Mouse (Mus musculus) liver, embryonic 12.5 days (tissue): Measurements from ENCODE around the gene Dlx3. TPM values are rescaled to one million over a fixed set of nuclear protein-coding genes. Genes with fewer than 3 reads are reported as not detected.

Experiments used
- ATAC-seq: fragments of 200-750 bp; cut with Nextera tagmentation; 2 replicates; pipeline ENCODE4 v1.8.0; 2017; ENCODE audit warnings: moderate number of reproducible peaks, mild to moderate bottlenecking, moderate library complexity
- H3K27ac ChIP-seq: fragments of 300-500 bp; sonication (generic); 2 replicates; pipeline ENCODE4 v1.5.1; 2016; ENCODE audit warnings: mild to moderate bottlenecking
- H3K27me3 ChIP-seq: fragments of 300-500 bp; sonication (generic); replicated peaks from 2 replicates; pipeline ENCODE4 v1.6.1; 2016; ENCODE audit warnings: mild to moderate bottlenecking, moderate library complexity
- H3K36me3 ChIP-seq: fragments of 300-500 bp; sonication (generic); 2 replicates; pipeline ENCODE4 v1.6.1; 2016; ENCODE audit warnings: mild to moderate bottlenecking, moderate library complexity
- H3K4me1 ChIP-seq: fragments of 300-500 bp; sonication (generic); 2 replicates; pipeline ENCODE4 v1.6.1; 2016
- H3K4me2 ChIP-seq: fragments of 300-500 bp; sonication (generic); 2 replicates; pipeline ENCODE4 v1.6.1; 2016; ENCODE audit warnings: mild to moderate bottlenecking, moderate library complexity
- H3K4me3 ChIP-seq: fragments of 300-500 bp; sonication (generic); 2 replicates; pipeline ENCODE4 v1.5.1; 2016; ENCODE audit warnings: mild to moderate bottlenecking, moderate library complexity
- H3K9ac ChIP-seq: fragments of 300-500 bp; sonication (generic); 2 replicates; pipeline ENCODE4 v1.6.1; 2016; ENCODE audit warnings: mild to moderate bottlenecking, moderate library complexity
- H3K9me3 ChIP-seq: fragments of 300-500 bp; sonication (generic); replicated peaks from 2 replicates; pipeline ENCODE4 v1.6.1; 2016; ENCODE audit warnings: mild to moderate bottlenecking, moderate library complexity
- WGBS: fragments of 180-500 bp; shearing (Covaris S2); methylation state at CpG from one replicate; pipeline ENCODE4 v1.1.7; 2016; ENCODE audit not compliant: insufficient replicate concordance; 5-methylcytosine and 5-hydroxymethylcytosine counted together
- polyA plus RNA-seq: library from polyadenylated mRNA; unstranded; fragments of >200 nt; fragmentation: Nextera tagmentation; extraction: Ambion mirVana; gene quantifications from 2 replicates; pipeline ENCODE4 v1.2.1, GENCODE M21; 2016

The Dlx3 gene
- polyA plus RNA-seq, 1 experiment from 2014 or later, result 0.05 TPM

GRCm38 (mm10) chr11:95079256-95079875 is 40.6 kb upstream of the Dlx3 start:
- H3K4me1 ChIP-seq, result peaks cover 31% of the 10 kb centered on the region; the same call in 1 of the 2 replicates
- no peak overlapping the region for H3K4me3 ChIP-seq
- H3K36me3 ChIP-seq, result no peaks in the 10 kb centered on the region
- 36% methylated on average over 6 of the region's 6 CpGs for WGBS
- no peak overlapping the region for H3K27ac ChIP-seq
- H3K9ac ChIP-seq, result no peak overlapping the region
- H3K9me3 ChIP-seq, result no peaks in the 10 kb centered on the region
- peaks cover 95% of the 10 kb centered on the region for H3K27me3 ChIP-seq
- ATAC-seq, result no peak
- H3K4me2 ChIP-seq, result no peak overlapping the region

- 80% methylated on average over 6 of the region's 6 CpGs for WGBS
- no peak overlapping the region for H3K27ac ChIP-seq
- peaks cover 81% of the 10 kb centered on the region for H3K27me3 ChIP-seq
- H3K9ac ChIP-seq, result no peak overlapping the region
- no peaks in the 10 kb centered on the region for H3K36me3 ChIP-seq
- ATAC-seq, result no peak
- H3K4me2 ChIP-seq, result no peak overlapping the region
- H3K4me3 ChIP-seq, result no peak overlapping the region
- peaks cover 36% of the 10 kb centered on the region for H3K4me1 ChIP-seq
- H3K9me3 ChIP-seq, result no peaks in the 10 kb centered on the region
These were observed 39.1 kb upstream of the Dlx3 start for GRCm38 (mm10) chr11:95080783-95081182.

- Histone ChIP-seq H3K36me3 (no peaks in the 10 kb centered on the region), H3K4me3 (no peak overlapping the region), H3K4me2 (no peak overlapping the region), H3K9ac (no peak overlapping the region), H3K4me1 (peaks cover 32% of the 10 kb centered on the region), H3K9me3 (no peaks in the 10 kb centered on the region), H3K27ac (no peak overlapping the region), H3K27me3 (peaks cover 72% of the 10 kb centered on the region)
- no peak for ATAC-seq
- 62% methylated on average over 7 of the region's 7 CpGs for WGBS
These were observed 37.0 kb upstream of the Dlx3 start for GRCm38 (mm10) chr11:95082896-95083295.

- Histone ChIP-seq H3K4me1 (peaks cover 22% of the 10 kb centered on the region), H3K9me3 (no peaks in the 10 kb centered on the region), H3K9ac (no peak overlapping the region), H3K36me3 (no peaks in the 10 kb centered on the region), H3K4me2 (no peak overlapping the region), H3K27me3 (peaks cover 67% of the 10 kb centered on the region), H3K4me3 (no peak overlapping the region), H3K27ac (no peak overlapping the region)
- WGBS, result 28% methylated on average over 4 of the region's 4 CpGs
- no peak for ATAC-seq
These were observed 35.7 kb upstream of the Dlx3 start for GRCm38 (mm10) chr11:95084175-95084574.

- Histone ChIP-seq H3K27me3 (peaks cover 63% of the 10 kb centered on the region), H3K27ac (no peak overlapping the region), H3K4me2 (no peak overlapping the region), H3K4me3 (no peak overlapping the region), H3K4me1 (peaks cover 16% of the 10 kb centered on the region), H3K9ac (no peak overlapping the region), H3K36me3 (no peaks in the 10 kb centered on the region), H3K9me3 (no peaks in the 10 kb centered on the region)
- no peak for ATAC-seq
- WGBS, result 33% methylated on average over 5 of the region's 5 CpGs
These were observed 35.0 kb upstream of the Dlx3 start for GRCm38 (mm10) chr11:95084811-95085382.

GRCm38 (mm10) chr11:95085710-95086109 is 34.2 kb upstream of the Dlx3 start:
- Histone ChIP-seq H3K9ac (no peak overlapping the region), H3K4me1 (peaks cover 16% of the 10 kb centered on the region), H3K4me3 (no peak overlapping the region), H3K36me3 (no peaks in the 10 kb centered on the region), H3K4me2 (no peak overlapping the region), H3K27ac (no peak overlapping the region), H3K27me3 (peaks cover 55% of the 10 kb centered on the region), H3K9me3 (no peaks in the 10 kb centered on the region)
- 12% methylated on average over 5 of the region's 5 CpGs for WGBS
- ATAC-seq, result no peak

GRCm38 (mm10) chr11:95086229-95086628 is 33.7 kb upstream of the Dlx3 start:
- H3K9ac ChIP-seq, result no peak overlapping the region
- H3K27me3 ChIP-seq, result peaks cover 52% of the 10 kb centered on the region
- no peak overlapping the region for H3K4me2 ChIP-seq
- no peak overlapping the region for H3K27ac ChIP-seq
- H3K4me1 ChIP-seq, result peaks cover 16% of the 10 kb centered on the region
- no peaks in the 10 kb centered on the region for H3K36me3 ChIP-seq
- 37% methylated on average over 5 of the region's 5 CpGs for WGBS
- H3K9me3 ChIP-seq, result no peaks in the 10 kb centered on the region
- H3K4me3 ChIP-seq, result no peak overlapping the region
- ATAC-seq, result no peak

- H3K36me3 ChIP-seq, result no peaks in the 10 kb centered on the region
- no peaks in the 10 kb centered on the region for H3K9me3 ChIP-seq
- peaks cover 16% of the 10 kb centered on the region for H3K4me1 ChIP-seq
- ATAC-seq, result no peak
- H3K9ac ChIP-seq, result no peak overlapping the region
- WGBS, result 49% methylated on average over 17 of the region's 17 CpGs
- peaks cover 46% of the 10 kb centered on the region for H3K27me3 ChIP-seq
- no peak overlapping the region for H3K27ac ChIP-seq
- no peak overlapping the region for H3K4me2 ChIP-seq
- no peak overlapping the region for H3K4me3 ChIP-seq
These were observed 32.4 kb upstream of the Dlx3 start for GRCm38 (mm10) chr11:95087301-95088228.

- H3K36me3 ChIP-seq, result no peaks in the 10 kb centered on the region
- H3K9ac ChIP-seq, result no peak overlapping the region
- H3K4me3 ChIP-seq, result no peak overlapping the region
- peaks cover 16% of the 10 kb centered on the region for H3K4me1 ChIP-seq
- no peaks in the 10 kb centered on the region for H3K9me3 ChIP-seq
- peaks cover 38% of the 10 kb centered on the region for H3K27me3 ChIP-seq
- no peak overlapping the region for H3K27ac ChIP-seq
- ATAC-seq, result no peak
- 37% methylated on average over 7 of the region's 7 CpGs for WGBS
- no peak overlapping the region for H3K4me2 ChIP-seq
These were observed 31.6 kb upstream of the Dlx3 start for GRCm38 (mm10) chr11:95088286-95088685.

- Histone ChIP-seq H3K36me3 (no peaks in the 10 kb centered on the region), H3K27me3 (peaks cover 32% of the 10 kb centered on the region), H3K4me3 (no peak overlapping the region), H3K4me1 (peaks cover 14% of the 10 kb centered on the region), H3K9me3 (no peaks in the 10 kb centered on the region), H3K9ac (no peak overlapping the region), H3K4me2 (no peak overlapping the region), H3K27ac (no peak overlapping the region)
- WGBS, result 53% methylated on average over 16 of the region's 16 CpGs
- ATAC-seq, result no peak
These were observed 30.8 kb upstream of the Dlx3 start for GRCm38 (mm10) chr11:95088857-95089779.

GRCm38 (mm10) chr11:95093077-95093476 is 26.8 kb upstream of the Dlx3 start:
- Histone ChIP-seq H3K4me3 (no peak overlapping the region), H3K27ac (no peak overlapping the region), H3K9ac (no peak overlapping the region), H3K36me3 (no peaks in the 10 kb centered on the region), H3K9me3 (no peaks in the 10 kb centered on the region), H3K27me3 (peaks cover 23% of the 10 kb centered on the region), H3K4me2 (no peak overlapping the region), H3K4me1 (peaks cover 8% of the 10 kb centered on the region; the same call in 1 of the 2 replicates)
- WGBS, result 45% methylated on average over 5 of the region's 5 CpGs
- no peak for ATAC-seq
